Mouse (Mus musculus) thymus, postnatal 25 days (tissue): Measurements from ENCODE around the gene Tnk2.

Experiments
- DNase-seq: peaks from one replicate; pipeline ENCODE4 v3.0.0; 2022

Tnk2 gene

GRCm38 (mm10) chr16:32680806-32681205 is 37.1 kb downstream of the Tnk2 start:
- DNase-seq, result no peak

DNA sequence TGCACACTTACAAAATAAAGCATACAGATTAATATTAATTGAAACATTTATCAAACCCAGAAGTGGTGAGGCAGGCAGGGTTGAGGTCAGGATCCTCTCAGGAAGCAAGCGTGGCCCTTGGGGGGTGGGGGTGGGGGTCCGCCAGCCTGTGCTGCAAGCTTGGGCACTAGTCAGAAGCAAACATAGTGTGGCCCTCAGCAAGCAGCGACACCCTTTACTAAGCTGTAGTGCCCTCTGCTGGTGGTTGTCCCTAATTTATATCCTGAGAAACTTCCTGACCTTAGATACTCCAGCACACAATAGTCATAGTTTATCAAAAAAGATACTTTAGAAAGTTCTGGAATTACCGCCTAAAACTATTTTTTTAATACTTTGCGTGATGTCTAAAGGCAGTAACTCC is 38.5 kb downstream of the Tnk2 start:
- DNase-seq, result peak; percentile 76

DNA sequence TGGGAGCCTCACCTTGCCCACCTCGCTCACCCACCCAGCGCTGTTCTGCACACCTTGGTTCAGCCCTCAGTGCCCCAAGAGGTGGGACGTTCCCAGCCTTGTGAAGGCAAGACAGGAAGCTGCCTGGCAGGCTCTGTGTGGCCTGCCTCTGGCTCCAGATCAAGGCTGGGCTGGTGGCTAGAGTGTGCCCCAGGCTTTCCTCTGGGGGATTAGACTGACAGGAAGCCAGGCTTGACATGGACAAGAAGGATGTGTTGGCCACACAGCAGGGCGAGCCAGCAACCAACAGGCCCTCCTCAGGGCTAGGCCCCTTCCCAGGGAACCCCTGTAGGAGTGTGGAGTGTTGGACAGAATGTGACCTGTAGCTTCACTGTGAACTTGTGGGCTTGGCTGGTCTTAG is 39.2 kb downstream of the Tnk2 start:
- DNase-seq, result no peak

DNA sequence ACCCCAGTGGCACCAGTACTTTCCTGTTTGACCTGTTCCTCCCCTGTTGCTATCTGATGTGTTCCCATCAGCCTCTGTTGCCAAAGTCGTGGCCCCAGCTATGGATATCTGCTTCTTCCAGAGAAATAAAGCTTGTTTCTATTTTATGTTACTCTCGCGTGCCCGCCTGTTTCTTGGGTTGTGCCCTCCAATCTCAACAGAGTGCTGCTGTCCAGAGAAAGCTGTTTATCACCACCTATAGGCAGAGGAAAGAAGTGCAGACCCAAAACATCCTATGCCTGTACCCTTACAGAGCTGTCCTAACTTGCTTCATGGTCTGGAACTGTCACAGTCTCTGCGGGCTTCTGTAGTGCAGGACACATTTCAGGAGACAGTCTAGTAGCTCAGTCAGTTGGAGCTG is 39.7 kb downstream of the Tnk2 start:
- peak; percentile 56 for DNase-seq

- DNase-seq, result no peak
Observed at GRCm38 (mm10) chr16:32685405-32685804, 41.7 kb downstream of the Tnk2 start.

- no peak for DNase-seq
Observed at GRCm38 (mm10) chr16:32685998-32686397, 42.3 kb downstream of the Tnk2 start.

DNA sequence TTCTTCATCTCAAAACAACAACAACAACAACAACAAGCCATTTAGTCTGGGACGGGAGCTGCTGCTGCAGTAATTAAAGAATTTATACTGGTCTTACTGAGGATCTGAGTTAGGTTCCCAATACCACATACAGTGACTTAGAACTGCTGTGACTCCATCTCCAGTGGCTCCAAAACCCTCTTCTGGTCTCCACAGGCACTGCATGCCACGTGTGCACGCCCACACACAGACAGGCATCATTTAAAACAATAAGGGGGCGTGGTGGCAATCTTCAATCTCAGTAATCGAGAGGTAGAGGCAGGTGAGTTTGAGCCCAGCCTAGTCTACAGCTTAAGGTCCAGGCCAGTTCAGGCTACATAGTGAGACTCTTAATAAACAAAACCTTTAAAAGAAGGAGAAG is 43.5 kb downstream of the Tnk2 start:
- no peak for DNase-seq

- no peak for DNase-seq
Observed at GRCm38 (mm10) chr16:32688770-32689169, 45.1 kb downstream of the Tnk2 start.

DNA sequence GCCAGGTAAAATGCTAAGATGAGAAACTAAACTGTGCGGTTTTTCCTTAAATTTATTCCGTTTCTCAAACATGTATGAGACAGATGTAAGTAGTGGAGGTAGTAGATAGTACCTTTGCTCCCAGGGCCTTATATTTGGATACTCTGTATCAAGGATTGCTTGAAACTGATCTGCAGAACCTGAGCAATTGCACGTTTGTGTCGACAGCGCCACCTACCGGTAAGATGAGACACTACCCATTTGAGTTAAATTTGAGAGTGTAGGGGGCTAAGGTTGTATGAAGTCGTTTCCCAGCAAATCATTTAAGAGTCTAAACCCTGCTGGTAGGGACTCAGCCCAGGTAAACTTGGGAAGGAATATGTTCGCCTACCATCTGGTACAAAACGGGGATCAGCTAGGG is 45.8 kb downstream of the Tnk2 start:
- DNase-seq, result peak; percentile 77

DNA sequence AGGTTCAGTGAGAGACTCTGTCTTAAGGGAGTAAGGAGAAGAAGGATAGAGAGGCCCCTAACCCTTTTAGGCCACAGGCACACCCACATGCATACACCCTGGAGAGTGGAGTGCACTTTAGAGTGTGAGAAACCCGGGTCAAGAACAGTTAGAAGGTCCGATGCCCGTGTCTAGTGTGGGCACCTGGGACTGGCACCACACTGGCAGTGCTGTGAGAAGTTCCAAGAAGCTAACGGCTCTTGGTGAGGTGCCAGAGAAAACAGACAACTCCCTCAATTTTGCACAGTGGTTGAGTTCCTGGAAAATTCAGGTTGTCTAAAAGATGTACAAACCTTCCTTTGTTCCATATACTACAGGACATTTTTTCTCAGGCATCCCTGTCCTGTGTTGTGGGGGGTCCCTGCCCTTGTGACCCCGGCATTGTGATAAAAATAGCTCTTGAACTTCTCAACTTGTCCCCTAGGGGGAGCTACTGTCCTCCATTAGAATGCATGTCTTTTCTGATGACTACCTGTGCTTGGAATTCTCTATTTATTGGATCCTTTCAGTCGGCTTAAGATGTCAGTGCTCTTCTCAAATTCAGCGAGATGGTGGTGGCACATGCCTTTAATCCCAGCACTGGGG is 53.3 kb downstream of the Tnk2 start:
- DNase-seq, result no peak

DNA sequence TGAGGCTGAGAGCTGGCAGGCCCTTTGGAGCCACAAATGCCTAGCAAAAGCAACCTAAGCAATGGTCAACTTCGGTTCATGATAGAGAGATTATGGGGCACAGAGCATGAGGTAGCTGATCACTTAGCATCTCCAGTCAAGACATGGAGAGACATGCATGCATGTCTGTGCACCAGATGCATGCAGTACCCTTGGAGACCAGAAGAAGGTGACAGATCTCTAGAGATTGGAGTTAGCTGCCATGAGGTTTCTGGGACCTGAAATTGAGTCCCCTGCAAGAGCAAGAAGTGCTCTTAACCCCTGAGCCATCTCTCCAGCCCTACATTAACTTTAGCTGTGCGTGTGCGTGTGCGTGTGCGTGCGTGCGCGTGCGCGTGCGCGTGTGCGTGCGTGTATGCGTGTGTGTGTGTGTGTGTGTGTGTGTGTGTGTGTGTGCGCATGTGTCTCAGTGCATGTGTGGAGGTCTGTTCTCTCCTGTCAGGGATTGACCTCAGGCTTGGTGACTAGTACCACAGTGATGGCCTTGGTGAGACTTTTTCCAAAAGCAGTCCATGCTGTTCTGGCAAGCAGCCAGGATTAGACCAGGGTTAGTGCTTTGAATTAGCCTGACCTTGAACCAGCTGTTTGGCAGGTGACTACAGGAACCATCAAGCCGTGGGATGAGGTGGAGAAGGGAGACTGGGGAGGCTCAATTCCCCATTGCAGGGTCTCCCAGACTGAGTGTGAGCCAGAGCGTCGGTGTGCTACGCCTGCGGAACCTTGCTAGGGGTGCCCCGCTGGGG is 54.2 kb downstream of the Tnk2 start:
- DNase-seq, result no peak

DNA sequence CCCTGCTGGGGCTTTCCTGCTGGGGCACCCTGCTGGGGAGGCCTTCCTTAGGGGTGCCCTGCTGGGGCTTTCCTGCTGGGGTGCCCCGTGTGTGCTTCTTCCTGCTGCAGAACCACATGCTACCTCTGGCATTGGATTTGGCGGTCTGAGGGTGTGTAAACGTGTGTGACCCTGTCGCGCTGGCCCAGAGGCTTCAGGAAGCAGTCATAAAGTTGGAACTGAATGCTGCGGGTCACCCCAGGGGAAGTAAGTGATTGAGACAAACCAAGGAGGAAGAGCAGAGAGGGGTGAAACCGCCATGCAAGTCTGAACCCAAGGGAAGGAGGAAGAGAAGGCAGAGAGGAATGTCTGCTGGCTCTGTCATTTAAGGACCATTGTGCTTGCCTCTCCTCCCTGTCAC is 54.9 kb downstream of the Tnk2 start:
- no peak for DNase-seq

GRCm38 (mm10) chr16:32703312-32703912 is 59.7 kb downstream of the Tnk2 start:
- DNase-seq, result no peak

- no peak for DNase-seq
Observed at GRCm38 (mm10) chr16:32705606-32706005, 61.9 kb downstream of the Tnk2 start.

GRCm38 (mm10) chr16:32707111-32707823 is 63.6 kb downstream of the Tnk2 start:
- no peak for DNase-seq

GRCm38 (mm10) chr16:32707824-32708456 is 64.3 kb downstream of the Tnk2 start:
- DNase-seq, result no peak

DNA sequence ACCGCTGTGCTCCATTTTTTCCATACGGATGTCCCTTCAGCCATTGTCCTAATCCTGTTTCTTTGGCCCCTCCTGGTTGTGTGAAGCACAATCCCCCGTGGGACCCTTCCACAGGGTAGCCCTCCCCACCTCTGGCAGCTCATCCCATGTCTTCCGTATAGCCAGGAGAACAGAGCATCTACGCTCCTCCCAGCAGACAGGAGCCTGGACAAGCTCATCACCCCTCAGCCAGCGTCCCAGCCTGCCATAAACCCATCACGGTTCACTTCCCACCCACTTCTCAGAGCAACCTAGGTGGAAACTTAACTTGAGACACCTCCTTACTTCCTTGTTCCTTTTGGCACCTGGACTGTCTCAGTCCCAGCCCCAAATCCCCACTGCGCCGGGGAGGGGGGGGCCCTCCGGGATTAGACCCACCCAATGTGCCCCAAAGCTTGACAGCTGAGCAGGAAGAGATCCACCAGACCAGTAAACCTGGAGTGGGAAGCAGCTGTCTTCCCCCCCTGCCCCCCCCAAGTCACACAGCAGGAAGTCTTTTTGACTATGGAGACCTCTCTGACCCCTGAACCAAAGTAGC is 64.9 kb downstream of the Tnk2 start:
- no peak for DNase-seq

DNA sequence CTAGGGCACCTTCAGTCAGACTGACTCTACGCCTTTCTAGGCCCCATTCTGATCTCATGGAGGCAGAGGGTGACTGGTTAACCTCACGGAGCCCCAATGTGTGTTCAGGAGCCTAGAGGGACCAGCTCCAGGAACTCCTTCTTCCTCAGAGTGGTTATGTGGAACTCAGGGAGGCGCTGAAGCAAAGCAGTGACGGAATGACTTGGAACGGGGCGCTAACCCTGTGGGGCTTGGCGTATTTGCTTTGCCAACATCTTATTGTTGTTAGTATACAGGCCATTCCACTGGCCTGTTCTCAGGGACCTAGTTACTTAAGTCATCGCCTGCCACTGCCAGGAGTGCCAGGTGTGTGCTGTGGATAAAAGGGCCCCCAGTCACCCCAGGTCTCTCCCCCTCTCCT is 65.4 kb downstream of the Tnk2 start:
- DNase-seq, result no peak

DNA sequence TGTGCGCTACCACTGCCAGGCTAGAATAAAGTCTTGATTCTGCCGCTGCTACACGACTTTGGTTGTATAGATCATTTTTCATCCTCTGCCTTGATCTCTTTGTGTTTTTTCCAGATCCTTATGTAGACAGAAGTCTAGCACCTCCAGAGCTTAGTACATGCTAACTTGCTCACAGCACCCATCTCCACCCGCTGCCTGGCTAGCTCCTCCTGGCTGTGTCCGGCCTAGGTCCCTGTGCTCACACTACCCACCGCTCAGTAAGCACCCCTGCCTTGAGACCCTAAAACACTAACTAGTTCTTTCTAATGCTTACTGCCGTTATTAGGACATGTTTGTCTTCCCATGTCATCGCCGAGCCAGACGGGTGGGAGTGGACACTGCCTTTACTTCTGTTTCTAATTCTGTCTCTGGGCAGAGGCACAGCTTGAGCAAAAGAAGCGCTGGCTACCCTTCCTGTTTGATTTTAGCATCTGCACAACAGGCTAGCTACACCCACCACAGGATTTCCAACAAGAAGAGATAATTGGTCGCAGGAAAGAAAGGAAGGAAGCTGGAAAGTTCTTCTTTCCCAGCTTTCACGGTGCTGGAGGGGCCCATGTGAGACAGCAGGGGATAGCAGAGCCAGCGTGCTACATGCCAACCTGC is 66.9 kb downstream of the Tnk2 start:
- DNase-seq, result no peak

DNA sequence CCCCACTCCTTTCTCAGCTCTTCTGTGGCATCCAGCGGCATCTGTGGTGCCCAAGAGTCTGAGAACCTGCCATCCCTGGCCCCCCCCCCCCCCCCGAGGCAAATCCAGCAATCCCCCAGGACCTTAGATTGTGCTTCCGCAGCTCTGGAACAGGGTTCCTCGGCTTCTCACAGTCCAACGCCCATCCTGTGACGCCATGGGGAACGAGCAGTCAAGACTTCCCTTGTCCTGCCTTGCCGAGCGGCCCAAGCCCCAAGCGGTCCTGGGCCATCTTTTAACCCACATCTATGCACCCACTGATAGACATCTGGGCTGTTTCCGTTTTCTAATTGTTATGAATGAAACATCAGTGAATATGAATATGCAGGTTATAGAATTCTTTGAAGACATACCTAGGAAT is 68.5 kb downstream of the Tnk2 start:
- no peak for DNase-seq

DNA sequence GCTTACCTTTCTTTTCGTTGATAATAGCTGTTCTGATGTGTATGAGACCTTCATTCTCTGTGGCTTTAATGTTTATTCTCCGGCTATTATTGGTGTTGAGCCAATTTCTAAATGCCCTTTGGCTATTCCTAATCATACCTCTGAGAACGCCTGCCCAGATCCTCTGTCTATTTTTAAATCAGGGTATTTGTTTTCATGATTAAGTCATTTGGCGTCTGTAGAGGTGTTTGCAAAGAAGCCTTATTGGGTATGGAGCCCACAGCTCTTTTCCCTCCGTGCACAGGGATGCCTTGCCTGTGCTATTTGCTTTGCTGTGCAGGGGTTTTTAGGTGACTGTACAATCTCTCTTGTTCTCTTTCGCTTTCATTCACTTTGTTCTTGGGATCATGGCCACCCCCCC is 69.9 kb downstream of the Tnk2 start:
- DNase-seq, result no peak

DNA sequence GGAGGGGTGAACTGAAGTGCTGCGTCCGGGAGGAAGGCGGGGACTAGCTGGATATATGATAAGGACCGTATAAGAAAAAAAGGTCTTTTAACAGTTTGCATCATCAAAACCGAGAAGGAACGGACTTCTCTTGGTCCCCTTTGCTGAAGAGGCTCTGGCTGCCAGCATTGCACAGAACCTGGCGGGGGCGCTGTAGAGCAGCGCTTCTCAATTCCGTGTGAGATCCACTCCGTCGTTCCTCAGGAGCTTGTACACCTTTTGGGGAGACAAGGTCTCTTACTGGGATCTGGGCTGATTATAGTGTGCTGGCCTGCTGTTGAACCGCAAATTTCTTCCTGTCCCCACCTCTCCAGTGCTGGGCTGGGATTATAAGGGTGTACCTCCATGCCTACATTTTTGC is 71.7 kb downstream of the Tnk2 start:
- DNase-seq, result no peak
